Mouse (Mus musculus) heart, embryonic 10.5 days (tissue): ENCODE data around the gene Xkrx. TPM values are rescaled to one million over a fixed set of nuclear protein-coding genes. Genes with fewer than 3 reads are reported as not detected.

ENCODE experiments used
- DNase-seq: peaks from one replicate; pipeline ENCODE4 v3.0.0-alpha.2; 2017; ENCODE audit warnings: low spot score
- H3K27ac ChIP-seq: fragments of 300-500 bp; sonication (generic); 2 replicates; pipeline ENCODE4 v1.5.1; 2016; ENCODE audit warnings: mild to moderate bottlenecking
- H3K27me3 ChIP-seq: fragments of 300-500 bp; sonication (generic); 2 replicates; pipeline ENCODE4 v1.6.1; 2016; ENCODE audit warnings: mild to moderate bottlenecking; ENCODE audit not compliant: poor library complexity, insufficient read depth, severe bottlenecking
- H3K36me3 ChIP-seq: fragments of 300-500 bp; sonication (generic); 2 replicates; pipeline ENCODE4 v1.6.1; 2016; ENCODE audit warnings: mild to moderate bottlenecking, moderate library complexity
- H3K4me1 ChIP-seq: fragments of 300-500 bp; sonication (generic); 2 replicates; pipeline ENCODE4 v1.6.1; 2016; ENCODE audit warnings: mild to moderate bottlenecking
- H3K4me3 ChIP-seq: fragments of 300-500 bp; sonication (generic); 2 replicates; pipeline ENCODE4 v1.5.1; 2016; ENCODE audit warnings: mild to moderate bottlenecking, moderate library complexity
- H3K9me3 ChIP-seq: fragments of 300-500 bp; sonication (generic); 2 replicates; pipeline ENCODE4 v1.6.1; 2016; ENCODE audit warnings: mild to moderate bottlenecking, moderate library complexity
- WGBS: fragments of 180-500 bp; shearing (Covaris S2); methylation state at CpG from one replicate; pipeline ENCODE4 v1.1.7; 2016; 5-methylcytosine and 5-hydroxymethylcytosine counted together
- polyA plus RNA-seq: library from polyadenylated mRNA; unstranded; fragments of >200 nt; fragmentation: Nextera tagmentation; extraction: Ambion mirVana; gene quantifications from 2 replicates; pipeline ENCODE4 v1.2.1, GENCODE M21; 2016

The Xkrx gene
- polyA plus RNA-seq, 1 experiment from 2014 or later, result 0.14 TPM

- H3K36me3 ChIP-seq, result no peaks in the 10 kb centered on the region
- H3K27me3 ChIP-seq, result peaks cover 7% of the 10 kb centered on the region; the same call in 1 of the 2 replicates
- H3K9me3 ChIP-seq, result no peaks in the 10 kb centered on the region
- H3K27ac ChIP-seq, result no peak overlapping the region
- no peak for DNase-seq
- 39% methylated on average over 3 of the region's 3 CpGs for WGBS
- no peak overlapping the region for H3K4me3 ChIP-seq
- H3K4me1 ChIP-seq, result no peaks in the 10 kb centered on the region
Observed at GRCm38 (mm10) chrX:134133821-134134220, 28.1 kb downstream of the Xkrx start.

DNA sequence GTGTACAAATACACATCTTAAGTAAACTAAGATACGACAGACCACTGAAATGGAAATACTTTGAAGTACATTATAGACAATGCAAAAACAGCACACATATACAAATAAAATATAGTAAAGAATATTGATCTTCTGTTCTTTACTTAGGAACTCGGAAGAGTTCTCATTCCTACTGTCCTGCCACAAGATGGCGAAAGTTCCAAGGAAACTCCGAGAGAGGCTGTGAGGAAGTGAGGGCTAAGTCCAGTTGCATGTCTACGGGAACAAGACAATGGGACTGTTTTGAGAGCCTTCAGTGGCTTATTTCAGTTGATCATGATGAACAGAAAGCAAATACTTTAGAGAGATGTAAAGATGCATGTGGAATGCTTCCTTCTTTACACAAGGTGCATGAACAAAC is 29.6 kb downstream of the Xkrx start:
- H3K27ac ChIP-seq, result no peak overlapping the region
- no peaks in the 10 kb centered on the region for H3K4me1 ChIP-seq
- 30% methylated on average over 5 of the region's 5 CpGs for WGBS
- H3K4me3 ChIP-seq, result no peak overlapping the region
- H3K27me3 ChIP-seq, result peaks cover 7% of the 10 kb centered on the region; the same call in 1 of the 2 replicates
- no peaks in the 10 kb centered on the region for H3K36me3 ChIP-seq
- no peak for DNase-seq
- no peaks in the 10 kb centered on the region for H3K9me3 ChIP-seq

DNA sequence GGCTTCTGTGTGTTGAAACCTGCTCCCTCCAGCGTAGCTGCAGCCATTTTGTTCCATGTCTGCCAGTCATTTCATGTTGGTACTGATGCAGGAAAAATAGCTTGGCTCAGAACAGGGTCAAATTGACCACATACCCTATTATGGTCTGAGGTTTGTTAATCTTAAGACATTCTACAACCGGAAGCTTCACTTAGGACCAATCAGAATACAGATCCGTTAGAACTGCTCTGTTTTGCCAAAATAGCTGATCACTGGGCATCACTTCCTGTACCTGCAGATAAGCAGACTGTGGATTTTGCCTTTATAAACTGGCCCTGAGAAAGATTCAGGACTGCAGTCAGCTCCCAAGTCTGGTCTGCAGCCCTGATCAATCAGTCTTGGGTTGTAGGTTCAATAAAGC is 33.3 kb downstream of the Xkrx start:
- DNase-seq, result no peak
- Histone ChIP-seq H3K4me1 (no peaks in the 10 kb centered on the region), H3K27ac (no peak overlapping the region), H3K9me3 (no peaks in the 10 kb centered on the region), H3K36me3 (no peaks in the 10 kb centered on the region), H3K4me3 (no peak overlapping the region), H3K27me3 (peaks cover 7% of the 10 kb centered on the region; the same call in 1 of the 2 replicates)
- WGBS, result 67% methylated on average over 3 of the region's 3 CpGs

GRCm38 (mm10) chrX:134116417-134116816 is 45.5 kb downstream of the Xkrx start:
- no peaks in the 10 kb centered on the region for H3K4me1 ChIP-seq
- no peak overlapping the region for H3K4me3 ChIP-seq
- no peaks in the 10 kb centered on the region for H3K36me3 ChIP-seq
- no peaks in the 10 kb centered on the region for H3K9me3 ChIP-seq
- no peaks in the 10 kb centered on the region for H3K27me3 ChIP-seq
- no peak for DNase-seq
- H3K27ac ChIP-seq, result no peak overlapping the region
- WGBS, result 69% methylated on average over 3 of the region's 3 CpGs

GRCm38 (mm10) chrX:134111767-134112166 is 50.1 kb downstream of the Xkrx start:
- H3K27ac ChIP-seq, result no peak overlapping the region
- H3K9me3 ChIP-seq, result no peaks in the 10 kb centered on the region
- no peak for DNase-seq
- H3K4me1 ChIP-seq, result no peaks in the 10 kb centered on the region
- H3K4me3 ChIP-seq, result no peak overlapping the region
- H3K27me3 ChIP-seq, result no peaks in the 10 kb centered on the region
- 74% methylated on average over 3 of the region's 3 CpGs for WGBS
- no peaks in the 10 kb centered on the region for H3K36me3 ChIP-seq

DNA sequence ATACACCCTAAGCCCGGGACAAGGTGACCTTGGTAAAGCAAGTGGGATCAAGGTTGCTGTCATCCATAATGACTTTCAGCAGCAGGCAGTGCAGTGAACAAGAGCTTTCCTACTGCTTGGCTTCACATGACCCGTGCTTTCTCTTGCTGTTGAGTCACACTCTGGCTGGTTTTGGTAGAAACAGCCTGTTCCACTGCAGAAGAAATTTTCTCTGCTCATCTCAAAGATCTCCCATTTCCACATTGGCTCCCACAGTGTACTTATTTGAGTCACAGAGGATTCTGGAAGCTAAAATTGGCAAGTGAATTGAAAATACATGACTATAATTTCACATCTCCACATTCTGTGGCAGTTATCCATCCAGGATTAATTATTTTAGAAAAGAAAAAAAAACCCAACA is 59.2 kb downstream of the Xkrx start:
- Histone ChIP-seq H3K27ac (no peak overlapping the region), H3K9me3 (no peaks in the 10 kb centered on the region), H3K36me3 (no peaks in the 10 kb centered on the region), H3K4me1 (no peaks in the 10 kb centered on the region), H3K27me3 (no peaks in the 10 kb centered on the region), H3K4me3 (no peak overlapping the region)
- DNase-seq, result no peak
- WGBS, result 72% methylated on average over 2 of the region's 2 CpGs

Other genes starting within 250 kb of the Xkrx start
- gene Sytl4, start 180.3 kb downstream of the Xkrx start, polyA plus RNA-seq, result 2.9 and 5.0 TPM in 2 replicates
- gene Cstf2, start 102.9 kb downstream of the Xkrx start, polyA plus RNA-seq, result 49.1 and 49.9 TPM in 2 replicates
- gene Arl13a, start 25.4 kb upstream of the Xkrx start, polyA plus RNA-seq, result not detected in 2 replicates
- 0.08 and 0.15 TPM in 2 replicates for gene Nox1, start 59.9 kb upstream of the Xkrx start, polyA plus RNA-seq
- 20.7 and 29.8 TPM in 2 replicates for gene Trmt2b, start 114.9 kb upstream of the Xkrx start, polyA plus RNA-seq
- 1.3 and 2.5 TPM in 2 replicates for gene Tmem35a, start 133.1 kb upstream of the Xkrx start, polyA plus RNA-seq
- gene Cenpi, start 146.0 kb upstream of the Xkrx start, polyA plus RNA-seq, result 28.8 and 33.0 TPM in 2 replicates
- 0.55 and 0.83 TPM in 2 replicates for gene Drp2, start 242.5 kb upstream of the Xkrx start, polyA plus RNA-seq